Mouse (Mus musculus) cerebellum, adult 9-10 months (tissue): ENCODE measurements around the gene Tceal7.
A peak's percentile ranks its signal among the peaks of the same experiment; 100 is the strongest.

Source experiments
- DNase-seq: peaks from one replicate; pipeline ENCODE4 v3.0.0; 2022

Tceal7 gene

GRCm38 (mm10) chrX:136249671-136250070, 35.1 kb downstream of the Tceal7 start:
- no peak for DNase-seq

DNA sequence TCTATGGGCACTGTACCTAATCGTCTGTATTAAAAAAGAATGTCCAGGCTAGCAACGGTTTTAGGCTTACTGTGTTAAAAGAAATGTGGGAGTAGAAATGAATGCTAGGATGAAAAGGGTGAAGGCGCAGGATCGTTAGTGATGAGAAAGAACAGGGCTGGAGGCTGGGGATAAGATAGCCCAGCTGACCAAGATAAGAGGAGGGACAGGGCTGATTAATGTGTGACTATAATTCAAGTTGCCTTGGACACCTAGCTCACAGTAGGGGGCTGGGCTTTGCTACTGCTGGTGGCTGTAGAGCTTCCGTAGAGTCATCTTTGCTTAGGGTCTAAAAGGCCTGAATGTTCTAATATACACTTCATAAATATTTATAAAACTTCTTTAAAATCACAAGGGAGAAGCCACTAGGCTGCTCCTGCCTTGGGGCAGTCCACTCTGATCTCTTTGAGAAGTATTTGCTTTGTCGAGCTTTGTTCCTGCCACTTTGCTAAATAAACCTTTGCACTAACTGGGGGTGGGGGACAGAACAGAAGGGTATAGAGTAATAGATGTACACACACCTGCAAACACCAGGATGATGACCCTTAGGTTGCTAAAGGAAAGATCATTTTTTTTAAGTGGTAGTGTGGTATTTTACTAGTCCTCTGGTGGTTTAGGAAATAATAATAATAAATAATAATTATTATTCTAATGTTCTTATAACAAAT, 37.6 kb downstream of the Tceal7 start:
- DNase-seq = no peak

DNA sequence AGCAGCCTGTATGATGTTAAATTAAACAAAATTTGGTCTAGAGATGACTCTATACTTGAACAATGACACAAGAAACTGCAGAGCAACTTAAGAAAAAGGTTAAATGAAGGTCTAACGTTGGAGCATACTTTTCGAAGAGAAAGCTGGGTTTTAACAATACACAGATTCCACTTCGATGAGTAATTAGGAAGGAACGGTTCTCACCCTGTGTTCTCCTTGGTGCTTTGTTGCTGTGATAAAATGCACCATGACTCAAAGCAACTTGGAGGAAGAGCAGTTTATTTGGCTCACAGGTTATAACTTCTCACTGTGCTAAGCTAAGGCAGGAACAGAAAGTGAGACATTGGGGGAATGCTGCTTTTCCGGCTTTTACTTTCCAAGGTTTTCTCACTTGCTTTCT, 53.1 kb downstream of the Tceal7 start:
- no peak for DNase-seq

- DNase-seq = no peak
Observed at GRCm38 (mm10) chrX:136268173-136268572, 53.6 kb downstream of the Tceal7 start.

DNA sequence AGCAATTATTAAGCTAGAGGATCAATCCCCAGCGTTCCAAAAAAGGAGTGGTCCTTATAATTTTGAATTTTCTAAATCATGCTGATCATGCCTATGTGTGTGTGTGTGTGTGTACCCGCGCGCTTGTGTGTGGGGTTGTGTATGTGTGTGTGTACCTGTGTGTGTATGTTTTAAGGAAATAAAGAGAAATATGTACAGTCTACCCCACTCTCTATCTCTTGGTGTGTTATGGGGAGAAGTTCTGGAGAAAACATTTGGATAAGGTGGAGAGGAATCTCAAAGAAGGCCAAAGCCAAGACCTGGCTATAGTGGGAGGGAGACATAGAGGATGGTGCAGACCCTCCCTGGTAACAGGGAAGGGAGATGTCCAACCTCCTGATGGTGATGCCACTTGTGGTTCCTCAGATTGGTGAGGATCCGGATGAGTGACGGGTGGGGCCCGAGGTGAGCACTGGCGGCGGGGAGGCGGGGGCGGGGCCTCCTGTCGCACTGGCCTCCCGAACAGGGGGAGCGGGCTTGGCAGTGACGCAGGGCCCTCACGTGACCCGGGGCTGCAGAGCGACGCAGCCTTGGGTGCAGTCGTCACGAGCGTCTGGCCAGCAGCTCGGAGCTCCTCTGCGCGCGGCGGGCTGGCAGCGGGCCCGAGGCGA, 55.3 kb downstream of the Tceal7 start, which contains the start of gene Bex3:
Gene Bex3 (plus strand): TSS at position 511 of the 650 bp plus-strand sequence.
- peak; percentile 83 for DNase-seq

GRCm38 (mm10) chrX:136270393-136271111, 56.0 kb downstream of the Tceal7 start:
- DNase-seq = peak; percentile 40

DNA sequence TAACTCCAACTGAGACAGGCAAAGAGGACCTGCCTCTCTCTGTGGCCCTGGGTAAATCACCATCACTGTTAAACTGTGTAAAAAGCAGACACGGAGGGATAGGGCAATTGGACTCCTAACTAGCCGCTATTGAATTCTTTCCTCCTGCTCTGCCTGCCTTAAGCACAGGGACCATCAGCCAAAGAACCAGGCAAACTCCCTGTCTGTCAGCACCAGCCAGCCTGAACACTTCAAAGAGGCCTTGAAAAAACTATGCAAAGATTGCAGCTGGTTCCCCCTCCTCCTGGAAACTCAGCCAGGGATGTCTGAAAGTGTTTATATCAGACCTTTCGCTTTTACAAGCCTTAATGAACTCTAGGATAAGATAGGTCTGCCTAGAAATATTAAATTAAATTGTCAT, 60.0 kb downstream of the Tceal7 start:
- no peak for DNase-seq

- no peak for DNase-seq
Observed at GRCm38 (mm10) chrX:136275386-136275785, 60.8 kb downstream of the Tceal7 start.
